Mouse (Mus musculus) adrenal gland, adult 18-20 months (tissue): ENCODE measurements around the gene Fgfr2. TPM values are rescaled to one million over a fixed set of nuclear protein-coding genes. Genes with fewer than 3 reads are reported as not detected.
A peak's percentile ranks its signal among the peaks of the same experiment; 100 is the strongest.

ENCODE experiments used
- DNase-seq, 2 experiments: peaks; one replicate each; pipeline ENCODE4 v3.0.0; 2021 to 2022; ENCODE audit warnings: low spot score in 2 of 2
- total RNA-seq, 2 experiments: library from RNA; stranded (reverse); gene quantifications; 1 replicate in 1 of 2; 2 replicates in 1 of 2; pipeline ENCODE4 v1.2.3; 2021

Gene Fgfr2
- total RNA-seq, 2 experiments from 2014 or later, result 294 to 308 TPM

DNA sequence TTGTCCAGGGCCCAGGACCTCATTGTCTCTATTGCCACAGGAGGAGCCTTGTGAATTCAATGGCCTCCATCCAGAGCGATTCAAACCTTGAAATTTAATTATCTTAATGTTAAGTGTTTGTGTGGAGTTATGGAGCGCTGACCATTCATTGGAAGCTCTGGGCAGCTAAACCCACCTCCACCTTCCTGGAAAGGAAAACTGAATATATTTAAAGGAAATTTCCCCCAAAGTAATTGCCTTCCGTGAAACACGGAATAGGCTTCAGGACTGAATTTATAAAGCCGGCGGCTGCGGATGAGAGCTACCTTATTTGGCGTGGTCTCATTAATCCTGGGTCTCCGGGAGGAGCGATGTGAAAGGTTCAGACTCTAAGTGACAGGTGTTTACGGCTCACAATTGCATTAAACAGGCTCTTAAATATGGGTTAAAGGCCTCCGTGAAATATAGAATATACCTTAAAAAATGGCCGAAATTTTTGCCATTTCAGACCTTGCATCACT, 1479.8 kb downstream of the Fgfr2 start:
- no peak for DNase-seq

- DNase-seq, result no peak
Measured at GRCm38 (mm10) chr7:131629562-131629961, 1493.6 kb downstream of the Fgfr2 start.

DNA sequence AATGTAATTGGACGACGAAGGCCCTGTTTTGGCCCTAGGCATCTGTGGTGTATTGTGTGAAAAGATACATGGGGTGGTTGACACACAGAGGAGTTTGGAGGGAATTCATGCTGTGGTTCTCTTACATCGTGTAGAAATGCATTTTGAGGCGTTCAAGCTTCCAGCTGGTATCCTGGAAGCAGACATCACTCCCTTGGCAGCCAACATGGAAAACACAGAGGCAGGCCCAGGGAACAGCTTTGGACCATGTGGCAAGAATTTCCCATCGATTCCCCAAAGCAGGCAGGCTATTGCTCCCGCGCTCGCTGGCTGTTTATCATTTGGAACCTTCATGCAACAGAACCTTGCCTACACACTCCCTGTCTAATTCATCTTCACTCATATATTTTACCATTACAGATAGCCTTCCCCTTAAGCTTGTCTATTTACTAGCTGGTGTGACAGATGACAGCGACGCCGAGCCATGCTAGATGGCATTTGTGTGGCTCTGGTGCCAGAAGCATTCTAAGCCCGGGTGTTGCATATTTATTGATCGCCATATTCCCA, 1494.2 kb downstream of the Fgfr2 start:
- no peak for DNase-seq

GRCm38 (mm10) chr7:131628356-131628755, 1494.8 kb downstream of the Fgfr2 start:
- no peak for DNase-seq

DNA sequence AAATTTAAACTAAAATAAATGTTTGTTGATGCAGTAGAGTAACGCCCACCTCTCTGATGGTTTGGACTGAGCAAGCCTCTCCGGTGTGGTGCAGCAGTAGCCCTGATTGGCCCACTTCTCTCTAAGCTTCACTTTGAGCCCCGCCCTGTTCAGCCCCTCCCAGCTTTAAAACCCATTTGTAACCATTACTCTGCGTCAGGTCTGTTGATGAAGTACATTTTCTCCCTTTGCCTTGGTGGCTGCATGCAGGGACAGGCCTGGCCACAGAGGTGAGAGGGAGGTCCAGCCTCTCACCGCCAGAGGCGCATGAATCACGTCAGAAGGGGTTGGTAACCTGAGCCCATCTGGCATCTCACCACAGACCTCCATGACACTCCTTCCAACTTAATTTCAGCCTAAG, 1513.5 kb downstream of the Fgfr2 start:
- DNase-seq, result no peak

DNA sequence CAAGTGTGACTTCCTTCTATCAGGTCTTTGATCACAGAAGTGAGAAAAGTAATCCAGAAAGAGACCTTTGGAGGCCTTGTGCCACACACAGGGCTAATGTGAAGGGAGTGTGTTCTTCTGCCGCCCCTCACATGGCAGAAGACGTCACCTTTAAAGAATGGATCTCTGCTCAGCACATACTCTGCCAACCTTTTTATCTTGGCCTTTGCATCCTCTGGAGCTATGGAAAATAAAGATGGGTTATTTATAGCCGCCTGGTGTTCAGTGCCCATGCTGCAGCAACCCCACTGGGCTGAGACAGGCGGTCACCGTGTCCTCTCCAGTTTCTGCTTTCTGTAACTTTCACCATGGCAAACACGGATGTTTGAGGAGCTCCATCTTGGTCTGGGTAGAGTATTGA, 1515.1 kb downstream of the Fgfr2 start:
- no peak for DNase-seq

DNA sequence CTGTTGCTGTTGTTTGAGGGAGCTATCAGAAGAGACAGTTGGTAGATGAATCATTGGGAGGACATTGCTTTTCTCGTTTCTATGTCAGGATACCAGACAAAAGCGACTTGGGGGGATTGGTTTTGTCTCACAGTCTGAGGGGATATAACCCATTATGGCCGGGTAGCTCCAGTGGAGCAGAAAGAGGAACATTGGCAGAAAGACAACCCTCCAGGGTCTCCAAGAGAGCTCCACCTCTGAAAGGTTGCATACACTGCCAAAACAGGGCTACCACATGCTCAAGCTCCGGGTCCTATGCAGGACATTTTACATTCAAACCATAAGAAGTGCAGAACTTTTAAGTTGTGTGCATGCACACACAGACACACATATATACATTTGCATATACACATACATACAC, 1517.7 kb downstream of the Fgfr2 start:
- DNase-seq, result no peak

- no peak for DNase-seq
Measured at GRCm38 (mm10) chr7:131604946-131605345, 1518.2 kb downstream of the Fgfr2 start.

- DNase-seq, result no peak
Measured at GRCm38 (mm10) chr7:131603186-131603585, 1520.0 kb downstream of the Fgfr2 start.

- DNase-seq, result no peak
Measured at GRCm38 (mm10) chr7:131602106-131602505, 1521.0 kb downstream of the Fgfr2 start.

- DNase-seq, result peak in 1 of 2 experiments; percentile 26
Measured at GRCm38 (mm10) chr7:131598483-131598824, 1524.7 kb downstream of the Fgfr2 start.

DNA sequence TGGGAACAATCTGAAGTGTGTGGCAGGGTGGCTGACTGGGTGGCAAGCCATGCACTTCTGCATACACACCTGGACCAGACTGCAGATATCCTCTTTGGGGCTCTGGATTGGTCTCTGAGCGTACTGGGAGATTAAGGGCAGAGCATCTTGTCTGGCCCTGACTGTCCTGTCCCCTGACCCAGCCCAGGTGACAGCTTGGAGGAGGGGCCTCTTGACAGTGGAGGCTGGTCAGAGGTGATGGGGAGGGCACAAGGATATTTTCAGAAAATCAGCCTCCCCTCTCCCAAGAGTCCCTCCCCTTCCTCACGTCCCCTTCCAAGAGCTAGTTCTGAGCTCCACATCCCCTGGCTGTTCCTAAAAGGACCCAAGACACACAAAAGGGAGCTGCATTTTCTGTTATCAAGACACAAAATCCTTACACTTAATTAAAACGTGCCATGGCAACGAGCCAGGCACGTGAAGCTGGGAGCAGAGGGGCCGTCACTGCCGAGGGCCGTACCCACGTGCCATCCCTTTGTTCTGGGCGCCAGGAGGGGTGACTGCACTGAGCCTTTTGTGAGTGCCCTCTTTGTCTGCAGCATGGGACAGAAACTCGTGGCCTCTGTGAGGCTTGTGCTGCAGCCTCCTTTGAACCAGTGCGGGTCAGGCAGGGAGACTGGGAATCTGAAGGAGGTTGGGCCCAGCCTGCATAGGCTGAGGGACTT, 1525.2 kb downstream of the Fgfr2 start:
- no peak for DNase-seq

DNA sequence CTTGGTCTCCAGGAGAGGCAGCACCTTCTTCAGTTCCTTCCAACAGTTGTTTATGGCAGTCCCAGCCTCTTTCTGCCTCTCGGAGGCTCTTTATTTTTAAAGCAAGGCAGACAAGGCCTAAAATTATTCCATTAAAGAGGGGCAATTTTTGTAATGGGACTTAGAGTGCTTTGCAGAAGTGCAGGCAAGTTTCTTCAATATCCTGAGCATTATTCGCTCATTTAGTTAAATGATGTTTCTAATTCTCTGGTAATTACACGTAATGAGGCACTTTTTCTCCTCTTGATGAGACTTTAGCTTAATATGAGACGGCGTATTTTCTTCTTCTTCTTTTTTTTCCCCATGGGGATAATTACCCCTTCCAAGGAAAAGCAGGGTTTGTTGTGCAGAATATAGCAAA, 1537.6 kb downstream of the Fgfr2 start:
- DNase-seq, result no peak

GRCm38 (mm10) chr7:131582178-131582577, 1541.0 kb downstream of the Fgfr2 start:
- no peak for DNase-seq

- DNase-seq, result no peak
Measured at GRCm38 (mm10) chr7:131575246-131575645, 1547.9 kb downstream of the Fgfr2 start.

GRCm38 (mm10) chr7:131560697-131561042, 1562.5 kb downstream of the Fgfr2 start:
- DNase-seq, result no peak

DNA sequence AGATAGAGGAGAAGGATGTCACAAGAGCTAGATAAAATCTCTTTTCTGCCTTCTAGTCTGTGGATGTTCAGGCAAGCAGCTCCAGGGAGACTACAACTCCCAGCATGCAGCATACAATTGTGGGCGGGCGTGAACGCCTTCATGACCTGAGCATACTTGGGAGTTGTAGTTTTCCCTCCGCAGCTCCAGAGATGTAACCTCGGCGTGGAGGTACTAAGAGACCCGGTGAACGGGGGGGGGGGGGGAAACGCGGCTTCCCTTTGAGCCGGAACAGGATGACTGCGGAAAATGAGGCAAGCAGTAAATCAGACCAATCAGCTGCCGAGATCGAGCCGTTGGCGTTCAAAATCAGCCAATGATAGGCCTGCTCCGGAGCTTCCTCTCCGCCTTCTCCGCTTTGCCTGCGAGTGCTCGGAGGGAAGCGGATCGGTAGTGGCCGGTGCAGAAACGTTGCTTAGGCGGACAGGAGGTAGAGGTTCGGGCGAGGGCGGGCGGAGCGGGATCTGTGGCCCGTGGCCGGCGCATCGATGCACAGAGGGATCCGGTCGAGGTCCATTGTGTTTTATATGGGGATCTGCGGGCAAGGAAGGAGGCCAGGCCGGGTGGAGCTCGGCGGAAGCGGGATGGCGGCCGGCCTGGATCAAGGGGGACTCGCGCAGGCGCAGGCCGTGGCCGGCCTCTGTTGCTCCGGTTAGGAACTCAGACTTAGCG, 1563.0 kb downstream of the Fgfr2 start, which contains the start of gene Bub3:
TSS of gene Bub3 (plus strand) at position 237 of the 711 bp plus-strand sequence.
- peak; percentile 78 to 83 for DNase-seq

DNA sequence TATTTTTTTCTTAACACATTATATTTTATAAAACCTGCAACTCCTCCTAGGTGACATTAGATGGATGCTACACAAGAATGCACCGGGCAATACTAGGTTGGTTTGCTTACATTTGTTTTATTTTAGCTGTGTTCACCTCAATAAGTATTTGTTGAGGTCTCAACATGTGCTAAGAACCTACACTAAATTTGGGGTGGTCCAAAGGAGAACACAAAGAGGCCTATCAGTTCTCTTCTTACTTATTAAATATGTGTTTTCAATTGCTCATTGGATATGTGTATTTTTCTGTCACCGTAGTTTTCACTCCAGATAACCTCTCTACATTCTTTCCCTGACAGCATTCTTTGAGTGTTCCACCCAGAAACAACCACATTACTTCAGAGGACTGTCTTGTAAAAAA, 1565.4 kb downstream of the Fgfr2 start:
- DNase-seq, result no peak

DNA sequence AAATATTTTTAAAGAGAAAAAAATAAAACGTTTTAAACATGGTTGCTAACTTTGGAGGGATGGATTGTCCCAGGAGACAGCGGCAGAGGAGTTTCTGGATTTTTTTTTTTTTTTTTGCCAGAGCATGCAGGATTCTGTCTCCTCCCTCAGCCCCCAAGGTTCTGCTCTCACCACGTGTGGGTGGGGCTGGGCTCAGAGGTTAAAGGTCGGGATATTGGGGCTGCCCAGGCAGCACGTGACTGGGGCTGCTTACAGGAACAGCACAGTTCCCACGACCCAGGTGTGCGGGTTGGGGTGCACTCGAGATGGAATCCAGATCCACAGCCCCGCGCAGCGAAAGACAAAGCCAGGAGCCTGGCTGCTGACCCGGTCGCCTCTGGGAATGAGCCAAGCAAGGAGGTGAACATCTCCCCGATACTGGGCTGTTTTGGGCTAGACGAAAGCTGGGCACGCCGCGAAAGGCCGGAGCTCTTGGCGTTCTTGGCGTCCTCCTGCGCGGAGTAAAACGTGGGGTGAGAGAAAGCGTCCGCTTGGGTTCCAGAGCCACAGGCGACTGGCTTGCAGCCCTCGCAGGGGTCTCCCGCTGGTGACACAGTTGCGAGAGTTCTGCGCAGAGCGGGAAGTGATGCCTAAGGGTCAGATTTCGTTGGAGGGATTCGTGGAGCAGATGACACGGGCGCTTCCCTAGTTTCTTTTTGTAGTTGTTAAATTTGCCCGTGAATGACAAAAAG, 1566.4 kb downstream of the Fgfr2 start:
- DNase-seq, result no peak

DNA sequence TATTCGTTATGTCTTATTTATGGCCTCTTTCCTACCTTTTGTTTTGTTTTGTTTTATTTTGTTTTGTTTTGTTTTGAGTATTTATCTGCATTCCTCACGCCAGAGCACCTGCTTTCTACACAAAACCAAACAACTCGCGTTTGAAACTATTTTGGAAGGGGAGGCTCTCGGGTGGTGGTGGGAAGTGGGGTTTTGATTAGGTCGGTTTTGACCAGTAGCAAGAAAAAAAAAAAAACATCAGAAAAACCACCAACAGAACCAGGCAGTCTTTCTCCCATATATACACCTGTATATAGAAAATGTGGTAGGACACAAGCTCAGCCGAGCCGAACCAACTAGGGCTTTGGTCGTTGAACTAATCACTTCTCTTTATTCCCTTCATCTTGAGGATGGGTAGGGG, 1567.0 kb downstream of the Fgfr2 start:
- DNase-seq, result no peak

DNA sequence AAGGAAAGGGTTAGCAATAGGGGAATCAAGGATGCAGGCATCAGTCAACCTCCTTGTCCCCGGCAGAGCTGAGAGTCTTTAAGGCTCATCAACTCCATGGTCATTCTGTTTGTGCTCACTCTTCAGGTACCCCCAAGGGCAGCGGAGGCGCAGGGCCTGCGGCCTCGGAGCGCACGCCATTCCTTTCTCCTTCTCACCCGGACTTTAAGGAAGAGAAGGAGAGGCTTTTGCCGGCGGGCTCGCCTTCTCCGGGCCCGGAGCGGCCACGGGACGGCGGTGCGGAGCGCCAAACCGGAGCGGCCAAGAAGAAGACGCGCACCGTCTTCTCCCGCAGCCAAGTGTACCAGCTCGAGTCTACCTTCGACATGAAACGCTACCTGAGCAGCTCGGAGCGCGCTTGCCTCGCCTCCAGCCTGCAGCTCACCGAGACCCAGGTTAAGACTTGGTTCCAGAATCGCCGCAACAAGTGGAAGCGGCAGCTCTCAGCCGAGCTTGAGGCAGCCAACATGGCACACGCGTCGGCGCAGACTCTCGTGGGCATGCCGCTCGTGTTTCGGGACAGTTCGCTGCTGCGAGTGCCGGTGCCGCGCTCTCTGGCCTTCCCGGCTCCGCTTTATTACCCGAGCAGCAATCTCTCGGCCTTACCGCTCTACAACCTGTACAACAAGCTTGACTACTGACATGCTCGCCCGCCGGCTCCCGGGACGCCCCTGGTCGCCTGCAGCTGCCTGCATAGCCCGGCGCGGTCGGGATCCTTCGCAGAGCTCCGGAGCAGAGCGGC, 1567.7 kb downstream of the Fgfr2 start:
- DNase-seq, result no peak
